Mouse (Mus musculus) ovary, postnatal 10 days (tissue): ENCODE measurements around the gene Pde1c.

Source experiments
- DNase-seq: peaks from one replicate; pipeline ENCODE4 v3.0.0; 2022; ENCODE audit warnings: low spot score

The Pde1c gene

GRCm38 (mm10) chr6:56076378-56076805 lies 492.5 kb downstream of the Pde1c start:
- DNase-seq, result no peak

- no peak for DNase-seq
Observed at GRCm38 (mm10) chr6:56068516-56068915, 500.4 kb downstream of the Pde1c start.

GRCm38 (mm10) chr6:56066632-56067282 lies 502.1 kb downstream of the Pde1c start:
- no peak for DNase-seq

- no peak for DNase-seq
Observed at GRCm38 (mm10) chr6:56063736-56064135, 505.2 kb downstream of the Pde1c start.

GRCm38 (mm10) chr6:56049104-56049503 lies 519.8 kb downstream of the Pde1c start:
- no peak for DNase-seq

- DNase-seq, result no peak
Observed at GRCm38 (mm10) chr6:56048580-56048979, 520.3 kb downstream of the Pde1c start.

- no peak for DNase-seq
Observed at GRCm38 (mm10) chr6:56044716-56045115, 524.2 kb downstream of the Pde1c start.

GRCm38 (mm10) chr6:56044270-56044669 lies 524.6 kb downstream of the Pde1c start:
- DNase-seq, result no peak

GRCm38 (mm10) chr6:56039476-56040055 lies 529.3 kb downstream of the Pde1c start:
- DNase-seq, result no peak

GRCm38 (mm10) chr6:56035054-56035453 lies 533.8 kb downstream of the Pde1c start:
- DNase-seq, result no peak

GRCm38 (mm10) chr6:56032231-56032630 lies 536.7 kb downstream of the Pde1c start:
- DNase-seq, result no peak

GRCm38 (mm10) chr6:56029986-56030385 lies 538.9 kb downstream of the Pde1c start:
- no peak for DNase-seq

- no peak for DNase-seq
Observed at GRCm38 (mm10) chr6:56027966-56028365, 540.9 kb downstream of the Pde1c start.

GRCm38 (mm10) chr6:56027318-56027717 lies 541.6 kb downstream of the Pde1c start:
- DNase-seq, result no peak

GRCm38 (mm10) chr6:56025533-56025932 lies 543.4 kb downstream of the Pde1c start:
- DNase-seq, result no peak
